Mouse (Mus musculus) forebrain, embryonic 14.5 days (tissue): ENCODE data around the gene Gm28308. TPM values are rescaled to one million over a fixed set of nuclear protein-coding genes. Genes with fewer than 3 reads are reported as not detected.

ENCODE experiments used
- ATAC-seq: fragments of 200-750 bp; cut with Nextera tagmentation; 2 replicates; pipeline ENCODE4 v1.8.0; 2017; ENCODE audit warnings: mild to moderate bottlenecking, moderate library complexity
- DNase-seq: peaks from one replicate; pipeline ENCODE4 v3.0.0-alpha.2; 2015; ENCODE audit warnings: low spot score
- H3K27ac ChIP-seq: fragments of 300-500 bp; sonication (generic); 2 replicates; pipeline ENCODE4 v1.5.1; 2014; ENCODE audit warnings: low read depth, mild to moderate bottlenecking, control low read depth, low read length, moderate library complexity
- H3K27me3 ChIP-seq: fragments of 300-500 bp; sonication (generic); replicated peaks from 2 replicates; pipeline ENCODE4 v1.6.1; 2014; ENCODE audit warnings: low read length, control low read depth, mixed read lengths; ENCODE audit not compliant: control insufficient read depth, insufficient read depth
- H3K36me3 ChIP-seq: fragments of 300-500 bp; sonication (generic); 2 replicates; pipeline ENCODE4 v1.6.1; 2014; ENCODE audit warnings: low read length, control low read depth; ENCODE audit not compliant: control insufficient read depth, insufficient read depth
- H3K4me1 ChIP-seq: fragments of 300-500 bp; sonication (generic); 2 replicates; pipeline ENCODE4 v1.6.1; 2014; ENCODE audit warnings: antibody characterized with exemption, low read length, control low read depth; ENCODE audit not compliant: control insufficient read depth, insufficient read depth
- H3K4me2 ChIP-seq: fragments of 300-500 bp; sonication (generic); 2 replicates; pipeline ENCODE4 v1.6.1; 2014; ENCODE audit warnings: mild to moderate bottlenecking, control low read depth, low read length
- H3K4me3 ChIP-seq: fragments of 300-500 bp; sonication (generic); 2 replicates; pipeline ENCODE4 v1.5.1; 2014; ENCODE audit warnings: low read depth, low read length, control low read depth
- H3K9ac ChIP-seq: fragments of 300-500 bp; sonication (generic); 2 replicates; pipeline ENCODE4 v1.6.1; 2014; ENCODE audit warnings: mild to moderate bottlenecking, low read length, control low read depth, moderate library complexity
- H3K9me3 ChIP-seq: fragments of 300-500 bp; sonication (generic); replicated peaks from 2 replicates; pipeline ENCODE4 v1.6.1; 2016; ENCODE audit warnings: low read length, control low read depth, mixed read lengths; ENCODE audit not compliant: control insufficient read depth
- WGBS: fragments of 180-500 bp; shearing (Covaris S2); extraction: QIAGEN DNeasy Blood & Tissue Kit; methylation state at CpG from one replicate; pipeline ENCODE4 v1.1.7; 2014; 5-methylcytosine and 5-hydroxymethylcytosine counted together
- polyA plus RNA-seq: library from polyadenylated mRNA; unstranded; fragments of >200 nt; fragmentation: Nextera tagmentation; extraction: Ambion mirVana; gene quantifications from 2 replicates; pipeline ENCODE4 v1.2.1, GENCODE M21; 2014

Gm28308 gene
- polyA plus RNA-seq, 1 experiment from 2014 or later: not detected

- 1% methylated on average over 38 of the region's 38 CpGs for WGBS
Measured at GRCm38 (mm10) chr6:52228475-52229465, 15.6 kb upstream of the Gm28308 start.

DNA sequence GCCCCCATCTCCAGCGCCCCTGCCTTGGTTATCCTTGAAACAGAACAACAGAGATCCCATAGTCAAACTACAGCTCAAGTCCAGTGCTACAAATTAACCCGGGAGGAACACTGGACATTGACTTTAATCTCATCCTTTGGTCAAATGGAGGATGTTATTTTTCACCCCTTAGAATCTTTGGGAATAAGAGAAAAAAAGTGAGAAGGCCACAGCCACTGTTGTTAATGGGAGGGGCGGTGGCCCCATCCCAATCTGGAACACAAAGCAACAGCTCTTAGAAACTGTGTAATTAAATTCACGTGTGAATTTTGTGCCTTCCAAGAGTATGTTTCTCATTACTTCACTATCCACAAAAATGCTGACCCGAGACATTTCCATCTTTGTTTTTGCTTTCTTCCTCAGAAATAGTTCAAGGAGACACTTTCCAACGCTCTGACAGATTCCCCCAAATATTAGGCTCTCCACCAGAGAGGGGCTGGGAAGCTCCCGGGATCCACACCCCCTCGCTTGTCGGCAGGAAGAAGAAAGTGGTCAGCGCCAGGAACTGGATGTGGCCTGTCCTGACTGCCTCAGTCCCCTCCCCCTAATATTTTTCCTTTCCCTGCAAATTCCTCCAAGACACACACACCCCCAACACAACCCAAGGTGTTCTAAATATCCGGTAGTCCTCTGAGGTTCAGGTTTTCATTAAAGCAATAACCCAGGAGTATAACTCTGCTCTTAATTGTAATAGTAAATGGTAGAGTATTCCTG lies 14.5 kb upstream of the Gm28308 start:
- peaks cover 93% of the 10 kb centered on the region for H3K27me3 ChIP-seq
- no peaks in the 10 kb centered on the region for H3K9me3 ChIP-seq
- DNase-seq (no peak), ATAC-seq (no peak)
- WGBS: 2% methylated on average over 11 of the region's 11 CpGs
- H3K4me1 ChIP-seq: no peaks in the 10 kb centered on the region
- no peak overlapping the region for H3K4me2 ChIP-seq
- H3K4me3 ChIP-seq: no peak overlapping the region
- no peaks in the 10 kb centered on the region for H3K36me3 ChIP-seq
- H3K27ac ChIP-seq: no peak overlapping the region
- no peak overlapping the region for H3K9ac ChIP-seq

More at GRCm38 (mm10) chr6:52228475-52229465, 15.6 kb upstream of the Gm28308 start:
- Histone ChIP-seq H3K27ac (no peak overlapping the region), H3K9ac (no peak overlapping the region), H3K4me3 (no peak overlapping the region), H3K4me1 (no peaks in the 10 kb centered on the region), H3K36me3 (no peaks in the 10 kb centered on the region), H3K27me3 (peaks cover 93% of the 10 kb centered on the region), H3K4me2 (no peak overlapping the region), H3K9me3 (no peaks in the 10 kb centered on the region)
- ATAC-seq (no peak), DNase-seq (no peak)

- H3K4me1 ChIP-seq: no peaks in the 10 kb centered on the region
- H3K27ac ChIP-seq: no peak overlapping the region
- no peak overlapping the region for H3K4me2 ChIP-seq
- H3K36me3 ChIP-seq: no peaks in the 10 kb centered on the region
- H3K9me3 ChIP-seq: no peaks in the 10 kb centered on the region
- ATAC-seq (no peak), DNase-seq (no peak)
- no peak overlapping the region for H3K4me3 ChIP-seq
- WGBS: 3% methylated on average over 26 of the region's 26 CpGs
- H3K9ac ChIP-seq: no peak overlapping the region
- H3K27me3 ChIP-seq: peaks cover 93% of the 10 kb centered on the region
Measured at GRCm38 (mm10) chr6:52226569-52227257, 13.6 kb upstream of the Gm28308 start.

DNA sequence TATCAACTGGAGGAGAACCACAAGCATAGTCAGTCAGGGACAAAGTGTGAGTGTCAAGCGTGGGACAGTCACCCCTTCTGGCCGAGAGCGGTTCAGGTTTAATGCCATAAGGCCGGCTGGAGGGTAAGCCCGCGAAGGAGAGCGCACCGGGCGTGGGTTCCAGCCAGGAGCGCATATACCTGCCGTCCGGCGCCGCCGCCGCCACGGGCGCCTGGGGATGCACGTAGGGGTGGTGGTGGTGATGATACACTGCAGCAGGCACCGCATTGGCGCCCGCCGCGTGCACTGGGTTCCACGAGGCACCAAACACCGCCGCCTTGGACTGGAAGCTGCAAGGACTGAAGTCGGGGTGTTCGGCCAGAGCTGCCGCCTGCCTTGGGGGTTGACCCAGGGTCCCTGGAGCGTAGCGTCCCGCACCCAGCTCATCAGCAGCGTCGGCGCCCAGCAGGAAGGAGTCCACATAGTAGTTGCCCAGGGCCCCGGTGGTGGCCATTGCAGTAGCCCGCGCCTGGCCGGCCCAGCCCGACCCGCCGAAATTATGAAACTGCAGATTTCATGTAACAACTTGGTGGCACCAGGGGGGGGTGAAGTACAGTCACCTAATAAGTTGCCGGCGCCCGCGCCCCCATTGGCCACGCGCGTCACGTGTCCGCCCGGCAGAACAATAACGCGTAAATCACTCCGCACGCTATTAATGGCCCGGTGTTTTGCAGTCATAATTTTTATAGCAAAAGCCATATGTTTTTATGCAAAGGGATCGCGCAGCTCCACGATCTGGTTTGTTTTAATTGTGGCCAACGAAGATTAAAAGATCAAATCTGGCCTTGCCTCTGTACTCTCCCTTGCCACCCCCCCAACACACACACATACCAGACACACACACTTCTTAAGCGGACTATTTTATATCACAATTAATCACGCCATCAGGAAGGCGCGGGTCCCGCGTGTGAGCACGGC lies 12.8 kb upstream of the Gm28308 start:
- no peak for ATAC-seq
- H3K4me1 ChIP-seq: peaks cover 2% of the 10 kb centered on the region; the same call in 1 of the 2 replicates
- H3K36me3 ChIP-seq: no peaks in the 10 kb centered on the region
- no peak overlapping the region for H3K4me3 ChIP-seq
- WGBS: 3% methylated on average over 69 of the region's 69 CpGs
- H3K4me2 ChIP-seq: no peak overlapping the region
- DNase-seq: no peak
- no peak overlapping the region for H3K9ac ChIP-seq
- H3K9me3 ChIP-seq: no peaks in the 10 kb centered on the region
- peaks cover 97% of the 10 kb centered on the region for H3K27me3 ChIP-seq
- no peak overlapping the region for H3K27ac ChIP-seq

GRCm38 (mm10) chr6:52224895-52225611 lies 11.9 kb upstream of the Gm28308 start:
- H3K4me3 ChIP-seq: no peak overlapping the region
- H3K4me2 ChIP-seq: no peak overlapping the region
- H3K9ac ChIP-seq: no peak overlapping the region
- 1% methylated on average over 36 of the region's 36 CpGs for WGBS
- no peaks in the 10 kb centered on the region for H3K36me3 ChIP-seq
- H3K27ac ChIP-seq: no peak overlapping the region
- no peaks in the 10 kb centered on the region for H3K9me3 ChIP-seq
- ATAC-seq: no peak
- H3K27me3 ChIP-seq: peaks cover 99% of the 10 kb centered on the region
- no peak for DNase-seq
- H3K4me1 ChIP-seq: peaks cover 2% of the 10 kb centered on the region; the same call in 1 of the 2 replicates

DNA sequence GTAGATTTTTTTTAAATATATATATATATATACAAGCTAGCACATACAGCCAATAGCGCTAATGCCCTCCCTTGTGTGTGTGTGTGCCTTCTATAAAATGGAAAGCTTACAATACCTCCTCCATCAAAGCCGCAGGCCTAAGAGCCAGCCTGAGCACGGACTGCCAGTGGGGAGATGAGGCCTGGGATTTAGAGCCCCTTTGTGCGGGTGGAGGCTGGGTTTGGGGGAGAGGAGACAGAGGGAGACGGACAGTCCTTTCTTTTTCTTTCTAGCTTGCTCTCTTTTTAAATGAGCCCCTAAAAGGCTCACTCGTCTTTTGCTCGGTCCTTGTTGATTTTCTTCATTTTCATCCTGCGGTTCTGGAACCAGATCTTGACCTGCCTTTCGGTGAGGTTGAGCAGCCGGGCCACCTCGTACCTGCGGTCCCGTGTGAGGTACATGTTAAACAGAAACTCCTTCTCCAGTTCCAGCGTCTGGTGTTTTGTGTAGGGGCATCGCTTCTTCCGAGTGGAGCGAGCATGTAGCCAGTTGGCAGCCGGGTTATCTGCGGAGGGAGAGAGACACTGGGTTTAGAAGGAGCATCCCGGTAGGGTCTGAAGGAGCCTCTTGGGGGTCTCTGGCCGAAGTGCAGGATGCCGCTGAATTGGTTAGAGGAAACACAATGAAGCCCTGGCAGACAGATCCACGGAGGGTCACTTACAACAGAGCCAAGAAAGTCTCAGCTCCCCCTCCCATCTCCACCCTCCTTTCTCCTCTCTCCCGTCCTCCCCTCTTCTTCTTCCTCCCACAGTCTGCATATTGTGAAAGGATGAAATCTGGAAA lies 11.0 kb upstream of the Gm28308 start:
- ATAC-seq (no peak), DNase-seq (no peak)
- Histone ChIP-seq H3K36me3 (no peaks in the 10 kb centered on the region), H3K4me1 (peaks cover 2% of the 10 kb centered on the region; the same call in 1 of the 2 replicates), H3K27me3 (peaks cover 99% of the 10 kb centered on the region), H3K4me3 (no peak overlapping the region), H3K27ac (no peak overlapping the region), H3K9me3 (no peaks in the 10 kb centered on the region), H3K9ac (no peak overlapping the region), H3K4me2 (no peak overlapping the region)
- 1% methylated on average over 24 of the region's 24 CpGs for WGBS

- peaks cover 2% of the 10 kb centered on the region; the same call in 1 of the 2 replicates for H3K4me1 ChIP-seq
- H3K27ac ChIP-seq: no peak overlapping the region
- ATAC-seq: no peak
- no peak overlapping the region for H3K4me3 ChIP-seq
- no peak overlapping the region for H3K9ac ChIP-seq
- no peaks in the 10 kb centered on the region for H3K36me3 ChIP-seq
- DNase-seq: no peak
- H3K4me2 ChIP-seq: no peak overlapping the region
- WGBS: 9% methylated on average over 13 of the region's 13 CpGs
- peaks cover 100% of the 10 kb centered on the region for H3K27me3 ChIP-seq
- H3K9me3 ChIP-seq: no peaks in the 10 kb centered on the region
Measured at GRCm38 (mm10) chr6:52222729-52223128, 9.6 kb upstream of the Gm28308 start.
